In genomic region chr17:86336652-86337073, GRCm38 (mm10) we compare ENCODE assay signal across 10 mouse cellular contexts.
DNase-seq lines count a peak whose midpoint lies in the region; ATAC-seq and TF ChIP-seq lines count a peak whose summit lies in the region.
"Had no signal": no experiment of that assay in that cellular context is flagged by ENCODE, and none has a peak within 500 bp of the region (broad histone marks: within the 10 kb centered on the region; RNA-seq: fewer than 3 reads in every experiment).

No protein-coding gene starts in this region.

- ATAC-seq in heart, embryonic 15.5 days (replicated peaks; ENCODE audit: insufficient number of reproducible peaks, insufficient read depth, low FRiP score, low read depth) = no peak; the same call in 1 of the 2 replicates
- ATAC-seq in hindbrain, postnatal 0 days = no peak

- no peak overlapping the region for H3K4me3 ChIP-seq in heart, embryonic 15.5 days
- H3K4me3 ChIP-seq in bone marrow, adult 2 months (replicated peaks; ENCODE audit: control insufficient read depth, low read depth, low read length) = no peak overlapping the region
- H3K4me3 ChIP-seq in hindbrain, postnatal 0 days (ENCODE audit: low read length) = no peak overlapping the region
- H3K4me3 ChIP-seq: limb, embryonic 13.5 days had no signal

- no peak for TF ChIP-seq POLR2A in bone marrow, adult 2 months (IDR thresholded peaks at IDR 0.05; ENCODE audit: borderline replicate concordance, control insufficient read depth, low read depth, low read length)

- H3K36me3 ChIP-seq in heart, embryonic 15.5 days = no peaks in the 10 kb centered on the region
- no peaks in the 10 kb centered on the region for H3K36me3 ChIP-seq in hindbrain, postnatal 0 days (ENCODE audit: insufficient read depth, low read length)
- H3K36me3 ChIP-seq: G1E; limb, embryonic 13.5 days had no signal

- H3K27me3 ChIP-seq in heart, embryonic 15.5 days = no peaks in the 10 kb centered on the region
- no peaks in the 10 kb centered on the region for H3K27me3 ChIP-seq in hindbrain, postnatal 0 days (ENCODE audit: insufficient read depth, low read length)
- H3K27me3 ChIP-seq: limb, embryonic 13.5 days had no signal

- no peak overlapping the region for H3K9ac ChIP-seq in heart, embryonic 15.5 days
- H3K9ac ChIP-seq in hindbrain, postnatal 0 days (replicated peaks; ENCODE audit: low read length) = no peak overlapping the region
- H3K9ac ChIP-seq: limb, embryonic 13.5 days had no signal

- peaks cover 31% of the 10 kb centered on the region for H3K4me1 ChIP-seq in heart, embryonic 15.5 days (replicated peaks)
- peaks cover 10% of the 10 kb centered on the region for H3K4me1 ChIP-seq in bone marrow, adult 2 months (ENCODE audit: control insufficient read depth, insufficient read depth, low read length)
- no peaks in the 10 kb centered on the region for H3K4me1 ChIP-seq in hindbrain, postnatal 0 days (ENCODE audit: insufficient read depth, low read length)

- H3K9me3 ChIP-seq in heart, embryonic 15.5 days (replicated peaks) = no peaks in the 10 kb centered on the region
- H3K9me3 ChIP-seq in hindbrain, postnatal 0 days (ENCODE audit: low read length) = no peaks in the 10 kb centered on the region

- DNase-seq in heart, adult 9 months (ENCODE audit: low spot score in 2 of 2) = no peak
- DNase-seq in kidney, postnatal 36 days = peak; percentile 47 to 52
- DNase-seq in spleen, postnatal 36 days (ENCODE audit: low spot score in 2 of 2) = peak; percentile 80 to 81
- DNase-seq in urinary bladder, postnatal 14 days (ENCODE audit: low spot score) = no peak
- no peak for DNase-seq in frontal cortex, postnatal 36 days (ENCODE audit: low spot score in 2 of 2)
- no peak for DNase-seq in hindbrain, postnatal 0 days (ENCODE audit: low spot score)

- TF ChIP-seq CTCF in bone marrow, adult 2 months (IDR thresholded peaks at IDR 0.05; ENCODE audit: control insufficient read depth, insufficient read depth, low read length) = no peak
- TF ChIP-seq CTCF in hindbrain, postnatal 0 days (IDR thresholded peaks at IDR 0.05; ENCODE audit: low read depth) = no peak

- WGBS in heart, embryonic 15.5 days = 60% methylated on average over 4 of the region's 4 CpGs
- WGBS in bone marrow, adult 2 months = 24% methylated on average over 4 of the region's 4 CpGs
- WGBS in hindbrain, postnatal 0 days = 80% methylated on average over 4 of the region's 4 CpGs

- H3K27ac ChIP-seq in heart, embryonic 15.5 days = peak overlapping the region; percentile 38; the same call in 1 of the 2 replicates
- H3K27ac ChIP-seq in bone marrow, adult 2 months (ENCODE audit: control insufficient read depth, insufficient read depth, low read depth, low read length, poor library complexity) = peak overlapping the region; percentile 80
- no peak overlapping the region for H3K27ac ChIP-seq in hindbrain, postnatal 0 days
- H3K27ac ChIP-seq: limb, embryonic 13.5 days had no signal

- no peak overlapping the region for H3K4me2 ChIP-seq in heart, embryonic 15.5 days
- no peak overlapping the region for H3K4me2 ChIP-seq in hindbrain, postnatal 0 days (ENCODE audit: low read depth, low read length)
- H3K4me2 ChIP-seq: limb, embryonic 13.5 days had no signal

Comparison
In these comparisons a context has a peak if more than half of its experiments do, and no peak if none do; other contexts are left out.
1. DNase-seq: peak in kidney, postnatal 36 days (2 of 2) and spleen, postnatal 36 days (2 of 2); none in heart, adult 9 months (0 of 2), urinary bladder, postnatal 14 days (single experiment), frontal cortex, postnatal 36 days (0 of 2) and hindbrain, postnatal 0 days (single experiment).